Mouse (Mus musculus) layer of hippocampus, adult 2 months (tissue): ENCODE measurements around the gene Guk1. TPM values are rescaled to one million over a fixed set of nuclear protein-coding genes. Genes with fewer than 3 reads are reported as not detected.

Experiments used
- DNase-seq, 2 experiments: peaks; one replicate each; pipeline ENCODE4 v3.0.0; 2022; ENCODE audit warnings: low spot score in 2 of 2
- H3K27ac ChIP-seq: fragments of 200-600 bp; 2 replicates; pipeline ENCODE4 v1.8.1; 2022
- H3K4me3 ChIP-seq: fragments of 200-600 bp; 2 replicates; pipeline ENCODE4 v1.8.1; 2022; ENCODE audit warnings: mild to moderate bottlenecking
- CTCF ChIP-seq: fragments of 200-600 bp; conservative IDR thresholded peaks from 2 replicates; pipeline ENCODE4 v1.8.1; 2022; ENCODE audit warnings: antibody characterized with exemption, mild to moderate bottlenecking, moderate library complexity
- total RNA-seq, 2 experiments: library from RNA; stranded (reverse); gene quantifications; 2 replicates each; pipeline ENCODE4 v1.2.3; 2021

The Guk1 gene
- total RNA-seq, 2 experiments from 2014 or later, result 134 to 136 TPM

DNA sequence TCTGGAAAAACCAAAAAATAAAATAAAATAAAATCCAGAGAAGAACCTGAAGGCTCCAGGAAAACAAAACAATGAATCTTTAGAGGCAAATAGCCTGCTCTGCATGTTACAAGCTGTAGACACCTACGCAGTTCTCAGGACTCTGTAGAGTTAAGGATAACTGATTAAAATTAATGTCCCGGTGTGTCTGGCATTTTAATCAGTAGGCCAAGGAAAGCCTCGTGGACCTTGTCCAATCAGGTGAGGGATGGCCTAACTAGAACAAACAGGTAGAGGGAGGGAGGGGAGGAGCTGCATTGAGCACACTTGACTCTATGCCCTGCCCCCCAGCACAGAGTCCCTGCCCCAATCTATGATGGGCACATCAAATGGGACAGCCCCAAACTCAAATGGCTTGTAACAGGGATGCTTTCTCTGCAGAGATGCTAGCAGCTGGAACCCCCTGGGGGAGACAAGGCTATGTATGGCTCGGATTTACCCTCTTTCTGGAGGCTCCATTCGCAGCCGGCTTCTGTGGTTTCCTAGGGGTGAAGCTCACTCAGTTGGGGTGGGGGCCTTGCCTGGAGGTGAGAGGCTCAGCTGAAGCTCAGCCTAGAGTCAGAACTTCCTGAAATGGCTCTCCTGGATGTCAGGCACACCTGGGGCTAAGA is 17.7 kb downstream of the Guk1 start:
- no peak overlapping the region for H3K4me3 ChIP-seq
- TF ChIP-seq CTCF, result no peak
- DNase-seq, result no peak
- no peak overlapping the region for H3K27ac ChIP-seq

- no peak for TF ChIP-seq CTCF
- no peak overlapping the region for H3K27ac ChIP-seq
- DNase-seq, result no peak
- H3K4me3 ChIP-seq, result no peak overlapping the region
These were observed 21.5 kb downstream of the Guk1 start for GRCm38 (mm10) chr11:59170549-59170948.

- Histone ChIP-seq H3K27ac (no peak overlapping the region), H3K4me3 (no peak overlapping the region)
- TF ChIP-seq CTCF, result no peak
- no peak for DNase-seq
These were observed 22.2 kb downstream of the Guk1 start for GRCm38 (mm10) chr11:59169807-59170206.

- DNase-seq, result no peak
- Histone ChIP-seq H3K4me3 (no peak overlapping the region), H3K27ac (peak overlapping the region; percentile 69)
- no peak for TF ChIP-seq CTCF
These were observed 26.3 kb downstream of the Guk1 start for GRCm38 (mm10) chr11:59165616-59166241.

GRCm38 (mm10) chr11:59164384-59164783 is 27.6 kb downstream of the Guk1 start:
- peak overlapping the region; percentile 99 for H3K27ac ChIP-seq
- no peak for TF ChIP-seq CTCF

GRCm38 (mm10) chr11:59163255-59164236 is 28.5 kb downstream of the Guk1 start, which contains the start of gene Iba57:
Gene Iba57, minus strand, starts transcription at chr11:59163739.
- peak; percentile 96 to 99 for DNase-seq
- peak within 1 kb of the TSS; percentile 56 for H3K4me3 ChIP-seq
- peak within 1 kb of the TSS; percentile 99 for H3K27ac ChIP-seq
- TF ChIP-seq CTCF, result peak; percentile 64

More at GRCm38 (mm10) chr11:59164384-59164783, 27.6 kb downstream of the Guk1 start:
- DNase-seq, result no peak
- peak overlapping the region; percentile 56; the same call in 1 of the 2 replicates for H3K4me3 ChIP-seq

GRCm38 (mm10) chr11:59162443-59163254 is 29.4 kb downstream of the Guk1 start:
- DNase-seq, result peak in 1 of 2 experiments; percentile 8

GRCm38 (mm10) chr11:59161398-59161797 is 30.6 kb downstream of the Guk1 start:
- 0 out of 2 replicates have a peak, but pooled peaks have one; percentile 29 for TF ChIP-seq CTCF
- no peak for DNase-seq
- peak overlapping the region; percentile 99; the same call in 1 of the 2 replicates for H3K27ac ChIP-seq
- no peak overlapping the region for H3K4me3 ChIP-seq

More at GRCm38 (mm10) chr11:59162443-59163254, 29.4 kb downstream of the Guk1 start:
- Histone ChIP-seq H3K4me3 (peak overlapping the region; percentile 56), H3K27ac (peak overlapping the region; percentile 99)
- TF ChIP-seq CTCF, result no peak

DNA sequence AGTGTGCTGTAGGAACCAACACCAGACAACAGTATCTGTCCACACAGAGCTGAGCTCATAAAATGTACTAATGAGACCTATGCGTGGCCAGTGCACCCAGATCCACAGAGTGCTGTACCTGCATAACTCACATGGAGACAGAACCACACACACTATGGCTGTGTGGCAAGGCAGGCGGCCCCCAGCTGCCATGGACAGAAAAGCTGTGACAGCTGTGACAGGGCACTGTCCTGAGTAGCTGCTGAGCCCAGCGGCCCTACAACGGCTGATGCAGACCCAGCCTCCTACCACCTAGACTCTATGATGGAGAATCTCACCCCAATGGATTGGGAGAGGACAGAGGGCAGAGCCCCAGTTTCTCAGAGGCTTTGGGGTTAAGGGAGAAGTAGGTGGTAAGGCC is 32.5 kb downstream of the Guk1 start:
- no peak overlapping the region for H3K27ac ChIP-seq
- TF ChIP-seq CTCF, result no peak
- DNase-seq, result no peak
- H3K4me3 ChIP-seq, result no peak overlapping the region

DNA sequence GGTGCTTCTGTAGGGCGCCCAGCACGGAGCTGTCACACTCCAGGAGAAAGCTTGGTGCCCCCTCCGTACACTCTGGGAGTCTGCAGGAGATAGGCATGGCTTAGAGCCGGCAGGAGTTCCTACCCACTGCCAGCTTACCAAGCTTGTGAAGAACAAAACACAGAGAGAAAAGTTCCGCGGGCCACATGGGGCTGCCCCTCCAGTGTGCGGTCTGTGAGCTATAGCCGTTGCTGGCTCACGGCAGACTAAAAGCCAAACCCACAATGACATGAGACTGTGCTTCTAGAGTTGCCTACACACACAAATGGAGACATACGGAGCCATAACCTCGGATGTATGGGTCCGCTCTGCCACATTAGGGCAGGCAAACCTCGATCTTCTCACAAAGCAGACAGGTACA is 32.9 kb downstream of the Guk1 start:
- TF ChIP-seq CTCF, result no peak

GRCm38 (mm10) chr11:59155900-59156299 is 36.1 kb downstream of the Guk1 start:
- Histone ChIP-seq H3K4me3 (no peak overlapping the region), H3K27ac (no peak overlapping the region)
- TF ChIP-seq CTCF, result no peak
- DNase-seq, result no peak

More for the DNA sequence above, 32.9 kb downstream of the Guk1 start:
- no peak for DNase-seq
- H3K4me3 ChIP-seq, result no peak overlapping the region
- H3K27ac ChIP-seq, result no peak overlapping the region

DNA sequence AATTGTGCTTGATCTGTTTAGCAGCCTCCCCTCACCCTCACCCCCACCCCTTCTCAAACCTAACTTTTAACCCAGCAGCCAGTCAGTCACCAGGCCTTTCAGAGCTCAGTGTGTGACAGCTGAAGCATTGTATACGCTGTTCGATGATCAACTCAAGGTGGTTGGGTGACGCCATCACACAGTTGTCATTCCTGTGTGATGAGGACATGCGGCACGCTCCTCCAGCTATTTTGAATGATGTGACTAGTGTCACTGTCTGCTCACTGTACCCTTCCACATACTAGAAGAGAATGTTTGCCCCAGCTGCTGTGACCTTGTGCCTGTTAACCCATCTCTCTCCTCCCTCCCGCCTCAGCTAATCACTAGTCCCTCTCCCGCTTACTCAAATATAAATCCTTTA is 37.8 kb downstream of the Guk1 start:
- Histone ChIP-seq H3K27ac (no peak overlapping the region), H3K4me3 (no peak overlapping the region)
- no peak for TF ChIP-seq CTCF
- no peak for DNase-seq
